Mouse (Mus musculus) gastrocnemius, adult 18-20 months (tissue): ENCODE measurements around the gene Gm20431. TPM values are rescaled to one million over a fixed set of nuclear protein-coding genes. Genes with fewer than 3 reads are reported as not detected.

Experiments used
- DNase-seq: peaks from one replicate; pipeline ENCODE4 v3.0.0; 2021; ENCODE audit warnings: low spot score
- total RNA-seq, 2 experiments: library from RNA; stranded (reverse); gene quantifications; 2 replicates each; pipeline ENCODE4 v1.2.3; 2021

The Gm20431 gene
- total RNA-seq, 2 experiments from 2014 or later, result 8.0 to 9.4 TPM

- peak; percentile 68 for DNase-seq
Measured at GRCm38 (mm10) chr2:167689501-167690218, 28.4 kb upstream of the Gm20431 start, which contains the start of gene Tmem189. Tmem189 (minus strand) TSS chr2:167689822.

- DNase-seq, result peak; percentile 90
Measured at GRCm38 (mm10) chr2:167688498-167689451, 27.5 kb upstream of the Gm20431 start, which contains the start of gene Cebpb. Cebpb (plus strand) TSS chr2:167688915.

DNA sequence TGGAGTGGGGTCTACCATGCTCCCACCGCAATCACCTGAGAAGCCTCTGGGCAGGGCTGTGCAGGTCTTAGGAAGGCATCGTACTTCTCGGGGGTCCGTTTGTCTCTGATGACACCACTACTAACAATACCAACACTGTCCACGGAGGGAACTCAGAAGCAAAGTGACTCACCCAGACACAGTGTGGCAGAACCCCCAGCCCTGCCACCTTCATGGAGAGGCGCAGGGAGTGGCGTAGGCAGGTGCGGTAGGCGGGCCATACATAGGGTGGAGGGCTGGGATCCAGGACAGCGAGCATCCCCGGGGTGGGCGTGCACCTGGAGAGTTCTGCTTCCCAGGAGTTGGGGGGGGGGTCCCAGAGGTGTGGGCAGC lies 26.8 kb upstream of the Gm20431 start:
- no peak for DNase-seq

GRCm38 (mm10) chr2:167687651-167688101 lies 26.4 kb upstream of the Gm20431 start:
- DNase-seq, result peak; percentile 55

- no peak for DNase-seq
Measured at GRCm38 (mm10) chr2:167687250-167687586, 25.9 kb upstream of the Gm20431 start.

DNA sequence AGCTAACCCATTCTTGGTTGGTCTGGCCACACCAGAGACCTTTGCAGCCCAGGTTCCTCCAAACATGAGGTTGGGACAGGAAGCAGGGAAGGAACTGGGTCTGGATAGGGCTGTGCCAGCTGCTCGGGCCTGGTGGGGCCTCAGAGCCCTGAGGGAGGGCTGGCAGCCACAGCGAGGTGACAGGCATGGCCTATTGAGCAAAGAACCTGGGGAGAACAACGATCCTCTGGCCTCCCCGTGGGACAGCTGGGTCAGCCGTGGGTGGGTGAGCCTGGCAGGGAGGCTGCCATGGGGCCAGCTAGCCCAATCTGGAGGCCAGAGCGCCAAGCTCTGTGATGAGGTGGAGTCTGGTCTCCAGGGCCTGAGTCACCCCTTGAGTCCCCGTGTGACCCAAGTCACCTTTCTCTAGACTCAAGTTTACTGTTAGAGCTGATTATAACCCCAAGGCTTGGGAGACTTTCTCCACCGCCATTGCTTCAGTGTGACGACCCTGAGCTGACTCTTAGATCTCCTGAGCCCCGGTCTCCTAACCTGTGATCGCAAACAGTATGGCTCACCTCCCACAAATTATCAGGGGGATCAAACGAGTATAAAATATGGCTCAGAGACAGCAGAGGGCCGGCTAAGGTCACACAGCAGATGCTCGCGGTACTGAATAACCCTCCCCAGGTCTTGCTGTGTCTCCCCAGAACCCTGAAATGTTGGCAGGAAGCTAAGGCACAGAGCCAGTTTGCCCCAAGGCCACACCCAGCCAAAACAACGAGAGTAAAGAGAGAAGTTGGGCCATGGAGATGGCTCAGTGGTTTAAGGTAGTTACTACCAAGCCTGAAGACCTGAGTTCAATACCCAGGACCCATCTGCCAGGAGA lies 25.3 kb upstream of the Gm20431 start:
- no peak for DNase-seq

- DNase-seq, result no peak
Measured at GRCm38 (mm10) chr2:167685865-167686264, 24.6 kb upstream of the Gm20431 start.

GRCm38 (mm10) chr2:167685137-167685536 lies 23.8 kb upstream of the Gm20431 start:
- DNase-seq, result peak; percentile 97

DNA sequence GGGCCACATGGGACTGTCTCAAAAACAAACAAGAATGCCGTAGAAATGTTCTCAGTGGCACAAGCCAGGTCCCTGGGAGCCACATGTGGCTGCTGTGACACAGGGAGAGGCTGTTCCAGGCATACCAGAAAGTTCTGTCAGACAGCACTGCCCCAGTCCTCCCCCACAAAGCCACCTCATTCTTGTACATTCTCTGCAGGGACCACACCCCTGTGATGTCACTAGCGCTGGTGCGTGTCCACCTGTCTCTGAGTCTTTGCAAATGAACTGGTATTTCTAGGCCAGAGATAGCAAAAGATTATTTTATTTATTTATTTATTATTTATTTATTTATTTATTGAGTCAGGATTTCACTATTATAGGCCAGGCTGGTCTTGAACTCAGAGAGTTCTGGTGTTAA lies 22.4 kb upstream of the Gm20431 start:
- no peak for DNase-seq

DNA sequence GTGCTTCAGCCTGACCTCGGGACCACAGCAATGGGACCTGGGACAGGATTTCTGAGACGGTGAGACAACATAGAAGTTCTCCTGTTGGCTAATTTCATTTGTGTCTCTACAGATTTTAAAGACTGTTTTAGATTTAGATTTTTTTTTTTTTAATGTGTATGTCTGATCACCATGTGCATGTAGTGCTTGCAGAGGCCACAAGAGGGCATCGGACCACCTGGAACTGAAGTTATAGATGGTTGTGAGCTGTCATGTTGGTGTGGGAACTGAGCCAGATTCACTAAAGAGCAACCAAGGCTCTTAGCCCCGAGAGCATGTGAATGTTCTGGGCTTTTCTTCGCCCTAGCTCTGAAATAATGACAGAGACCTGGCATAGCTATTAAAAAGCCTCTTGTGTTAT lies 19.4 kb upstream of the Gm20431 start:
- DNase-seq, result no peak

DNA sequence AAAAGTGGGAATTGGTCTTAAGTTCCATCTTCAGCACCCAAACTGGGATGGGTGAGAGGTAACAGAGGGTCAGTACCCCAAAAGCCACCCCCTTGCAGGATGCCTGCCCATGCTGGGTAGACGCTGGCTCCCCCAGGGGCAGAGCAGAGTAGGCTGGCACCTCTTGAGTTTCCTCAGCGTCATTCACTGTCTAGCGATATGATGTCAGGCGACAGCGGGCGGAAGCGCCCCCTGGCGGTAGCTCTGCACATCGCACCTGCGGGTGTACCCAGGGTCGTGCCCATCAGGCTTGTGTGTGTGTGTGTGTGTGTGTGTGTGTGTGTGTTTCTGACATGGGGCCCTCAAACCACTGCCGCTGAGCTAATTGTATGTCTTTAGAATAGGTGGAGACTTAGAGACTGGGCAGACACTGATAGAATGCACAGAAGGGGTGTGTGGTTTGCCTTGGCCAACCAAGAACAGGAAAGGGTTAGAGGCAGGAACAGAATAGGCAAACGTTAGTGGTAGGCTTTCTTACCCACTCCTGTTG lies 18.7 kb upstream of the Gm20431 start:
- peak; percentile 87 for DNase-seq

DNA sequence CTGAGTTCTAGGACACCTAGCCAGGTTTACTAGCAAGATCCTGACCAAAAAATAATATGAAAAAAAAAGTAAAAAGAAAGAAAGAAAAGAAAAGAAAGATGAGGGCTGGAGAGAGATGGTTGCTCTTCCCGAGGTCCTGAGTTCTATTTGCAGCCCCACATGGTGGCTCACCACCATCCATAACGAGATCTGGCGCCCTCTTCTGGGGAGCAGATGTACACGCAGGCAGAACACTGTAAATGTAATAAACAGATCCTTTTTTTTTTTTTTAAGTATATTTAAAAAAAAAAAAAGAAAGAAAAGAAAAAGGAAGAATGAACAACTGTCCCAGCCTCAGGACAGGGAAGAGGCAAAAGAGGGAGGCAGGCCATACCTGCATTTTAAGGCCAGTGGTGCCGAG lies 17.3 kb upstream of the Gm20431 start:
- no peak for DNase-seq

DNA sequence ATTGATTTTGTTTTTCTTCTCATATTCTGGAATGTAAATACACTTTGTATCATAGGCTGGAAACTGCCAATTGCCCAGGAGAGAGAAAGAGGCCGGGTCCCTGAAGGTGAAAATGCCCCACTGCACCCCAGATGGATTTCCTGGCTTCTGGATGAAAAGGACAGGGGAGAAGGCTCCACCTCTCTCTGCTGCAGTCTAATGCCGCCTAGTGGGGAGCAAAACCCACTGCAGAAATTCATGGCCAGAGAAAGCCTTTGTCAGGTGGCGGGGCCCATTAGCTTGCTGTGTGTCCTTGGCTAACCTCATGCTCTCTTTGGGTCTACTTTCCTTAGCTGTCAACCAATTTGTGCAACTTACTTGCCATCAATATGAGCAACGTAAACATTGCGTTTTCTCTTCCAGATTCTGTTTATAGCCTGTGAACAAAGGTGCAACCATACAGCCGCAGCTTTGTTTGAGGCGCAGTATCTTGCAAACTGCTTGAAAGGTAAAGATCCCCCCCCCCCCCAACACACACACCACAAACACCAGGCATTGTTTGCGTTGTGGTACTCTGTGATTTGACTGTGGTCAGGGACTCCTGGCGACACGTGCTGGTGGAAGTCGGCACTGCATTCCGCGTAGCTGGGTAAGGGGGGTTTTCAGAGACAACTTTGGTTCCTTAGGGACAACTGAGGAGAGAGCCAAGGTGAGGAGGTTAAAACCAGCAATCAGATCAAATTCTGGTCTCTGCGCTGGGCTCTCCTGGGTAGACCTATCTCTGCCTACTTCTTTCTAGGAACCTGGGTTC lies 14.0 kb upstream of the Gm20431 start:
- DNase-seq, result no peak

- no peak for DNase-seq
Measured at GRCm38 (mm10) chr2:167672212-167672685, 11.0 kb upstream of the Gm20431 start.

DNA sequence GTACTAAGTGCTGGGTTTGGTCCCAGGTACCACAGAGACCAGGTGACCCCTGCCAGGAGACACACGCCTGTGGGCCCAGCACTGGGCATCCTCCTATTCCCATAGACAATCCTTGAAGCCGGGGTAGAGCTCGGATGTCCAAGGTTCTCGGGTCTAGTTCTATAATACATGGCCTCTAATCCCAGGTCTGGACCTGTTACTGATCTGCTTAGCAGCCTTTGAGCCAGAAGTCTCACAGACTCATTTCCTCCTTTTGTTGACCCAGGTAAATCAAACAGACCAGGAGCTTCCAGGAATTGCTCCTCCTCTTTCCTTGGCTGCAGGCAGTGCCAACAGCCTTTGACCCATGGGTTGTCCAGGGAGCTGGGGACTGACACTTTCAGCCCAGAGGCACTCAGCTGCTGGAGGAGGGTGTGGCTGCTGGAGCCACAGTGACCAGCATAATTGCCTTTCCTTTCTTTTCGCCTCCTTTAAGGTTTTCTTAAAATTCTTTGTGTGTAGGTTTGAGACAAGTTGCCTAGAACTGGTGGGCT lies 9.9 kb upstream of the Gm20431 start:
- DNase-seq, result no peak

- DNase-seq, result no peak
Measured at GRCm38 (mm10) chr2:167669398-167669797, 8.1 kb upstream of the Gm20431 start.

DNA sequence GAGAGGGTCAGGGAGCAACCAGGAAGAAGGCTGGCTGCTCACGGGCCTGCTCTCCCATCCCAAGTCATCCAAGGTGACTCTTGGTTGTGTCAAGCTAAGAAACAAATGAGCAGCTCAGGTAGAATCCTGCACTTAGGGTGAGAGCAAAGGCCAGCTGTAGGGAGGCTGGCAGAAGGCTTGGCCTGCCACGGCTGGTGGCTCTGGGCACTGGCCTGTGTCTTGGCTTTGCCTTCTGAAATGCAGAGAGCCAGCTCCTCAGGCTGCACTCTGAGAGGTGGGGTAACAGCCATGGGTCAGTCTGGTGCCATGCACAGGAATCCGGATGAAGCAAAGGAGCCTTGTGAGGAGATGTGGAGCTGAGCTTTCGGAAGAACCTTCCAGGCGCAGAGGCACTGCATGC lies 7.1 kb upstream of the Gm20431 start:
- no peak for DNase-seq

DNA sequence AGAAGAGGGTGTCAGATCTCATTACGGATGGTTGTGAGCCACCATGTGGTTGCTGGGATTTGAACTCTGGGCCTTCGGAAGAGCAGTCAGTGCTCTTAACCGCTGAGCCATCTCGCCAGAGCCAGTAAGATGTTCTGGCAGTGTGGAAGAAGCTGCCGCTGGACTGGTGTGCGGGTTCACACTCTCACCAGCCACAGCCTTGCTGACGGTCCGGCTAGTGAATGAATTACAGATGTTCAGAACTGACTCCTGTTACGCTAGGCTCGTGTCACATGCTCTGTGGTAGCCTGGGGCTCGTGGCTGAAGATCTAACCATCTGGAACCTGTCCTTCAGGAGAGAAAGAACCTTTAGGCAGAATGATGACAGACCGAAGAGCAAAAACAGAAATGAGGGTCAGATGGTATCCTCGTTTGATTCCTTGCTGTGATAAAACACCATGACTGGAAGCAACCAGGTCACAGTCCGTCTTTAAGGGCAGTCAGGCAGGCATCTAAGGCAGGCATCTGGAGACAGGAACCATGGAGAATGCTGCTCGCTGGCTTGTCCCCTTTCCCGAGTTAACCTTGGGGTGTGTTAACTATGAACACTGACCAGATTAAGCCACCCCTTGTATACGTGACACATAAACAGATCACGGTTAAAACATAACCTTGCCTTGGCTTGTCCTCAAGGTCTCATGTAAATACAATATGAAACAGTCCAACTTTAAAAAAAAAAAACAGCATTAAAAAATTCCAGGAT lies 4.8 kb upstream of the Gm20431 start:
- DNase-seq, result no peak

DNA sequence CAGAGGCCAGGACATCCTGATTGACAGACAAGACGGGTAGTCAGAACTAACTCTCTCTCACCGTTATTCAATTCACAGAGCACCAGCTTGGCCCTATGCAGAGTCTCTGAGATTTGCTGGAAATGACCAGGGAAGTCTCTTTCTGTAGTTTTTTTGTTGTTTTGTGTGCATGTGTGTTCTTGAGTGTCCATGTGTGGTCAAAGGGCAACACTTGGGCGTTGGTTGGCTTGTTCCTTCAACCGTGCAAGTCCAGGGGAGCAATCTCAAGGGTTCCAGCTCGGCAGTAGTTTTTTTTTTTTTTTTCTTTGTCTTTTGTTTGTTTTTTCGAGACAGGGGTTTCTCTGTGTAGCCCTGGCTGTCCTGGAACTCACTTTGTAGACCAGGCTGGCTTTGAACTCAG lies 1.4 kb upstream of the Gm20431 start:
- no peak for DNase-seq
